Mouse (Mus musculus) adrenal gland, postnatal 36 days (tissue): Measurements from ENCODE around the gene Nacad. TPM values are rescaled to one million over a fixed set of nuclear protein-coding genes. Genes with fewer than 3 reads are reported as not detected.

Experiments used
- DNase-seq, 2 experiments: peaks; one replicate each; pipeline ENCODE4 v3.0.0; 2021; ENCODE audit warnings: mixed read lengths in 1 of 2
- total RNA-seq, 2 experiments: library from RNA; stranded (reverse); gene quantifications; 2 replicates each; pipeline ENCODE4 v1.2.3; 2021

The Nacad gene
- total RNA-seq, 2 experiments from 2014 or later: 1.0 to 1.6 TPM

- peak; percentile 52 to 62 for DNase-seq
Observed at GRCm38 (mm10) chr11:6603887-6604603, 1.8 kb downstream of the Nacad start.

- no peak for DNase-seq
Observed at GRCm38 (mm10) chr11:6603224-6603623, 2.6 kb downstream of the Nacad start.

- DNase-seq: no peak
Observed at GRCm38 (mm10) chr11:6602662-6603061, 3.2 kb downstream of the Nacad start.

GRCm38 (mm10) chr11:6601649-6602480, 4.0 kb downstream of the Nacad start:
- no peak for DNase-seq

- DNase-seq: no peak
Observed at GRCm38 (mm10) chr11:6600284-6600944, 5.4 kb downstream of the Nacad start.

- DNase-seq: peak; percentile 31 to 57
Observed at GRCm38 (mm10) chr11:6599831-6600230, 6.0 kb downstream of the Nacad start.

- no peak for DNase-seq
Observed at GRCm38 (mm10) chr11:6599011-6599681, 6.7 kb downstream of the Nacad start.

GRCm38 (mm10) chr11:6598191-6598889, 7.5 kb downstream of the Nacad start:
- DNase-seq: no peak

- DNase-seq: no peak
Observed at GRCm38 (mm10) chr11:6597523-6597922, 8.3 kb downstream of the Nacad start.

- no peak for DNase-seq
Observed at GRCm38 (mm10) chr11:6596616-6597015, 9.2 kb downstream of the Nacad start.

GRCm38 (mm10) chr11:6596205-6596604, 9.6 kb downstream of the Nacad start:
- no peak for DNase-seq

GRCm38 (mm10) chr11:6595339-6595738, 10.5 kb downstream of the Nacad start:
- DNase-seq: no peak

- DNase-seq: no peak
Observed at GRCm38 (mm10) chr11:6594845-6595244, 11.0 kb downstream of the Nacad start.

- no peak for DNase-seq
Observed at GRCm38 (mm10) chr11:6593406-6593805, 12.4 kb downstream of the Nacad start.

- no peak for DNase-seq
Observed at GRCm38 (mm10) chr11:6590933-6591675, 14.7 kb downstream of the Nacad start.

- DNase-seq: no peak
Observed at GRCm38 (mm10) chr11:6589838-6590237, 16.0 kb downstream of the Nacad start.

- no peak for DNase-seq
Observed at GRCm38 (mm10) chr11:6588295-6588694, 17.6 kb downstream of the Nacad start.

GRCm38 (mm10) chr11:6587249-6587940, 18.5 kb downstream of the Nacad start:
- no peak for DNase-seq

GRCm38 (mm10) chr11:6586660-6587059, 19.2 kb downstream of the Nacad start:
- no peak for DNase-seq

GRCm38 (mm10) chr11:6585748-6586147, 20.1 kb downstream of the Nacad start:
- no peak for DNase-seq
